Mouse (Mus musculus) intestine, embryonic 15.5 days (tissue): ENCODE results near the gene Slc41a2. TPM values are rescaled to one million over a fixed set of nuclear protein-coding genes. Genes with fewer than 3 reads are reported as not detected.

Experiments
- ATAC-seq: fragments of 200-750 bp; cut with Nextera tagmentation; 2 replicates; pipeline ENCODE4 v1.8.0; 2017; ENCODE audit warnings: moderate TSS enrichment, moderate library complexity
- H3K27ac ChIP-seq: fragments of 300-500 bp; sonication (generic); 2 replicates; pipeline ENCODE4 v1.5.1; 2015; ENCODE audit warnings: mild to moderate bottlenecking, inconsistent platforms
- H3K27me3 ChIP-seq: fragments of 300-500 bp; sonication (generic); replicated peaks from 2 replicates; pipeline ENCODE4 v1.6.1; 2015; ENCODE audit warnings: inconsistent platforms
- H3K36me3 ChIP-seq: fragments of 300-500 bp; sonication (generic); 2 replicates; pipeline ENCODE4 v1.6.1; 2015; ENCODE audit warnings: inconsistent platforms
- H3K4me1 ChIP-seq: fragments of 300-500 bp; sonication (generic); replicated peaks from 2 replicates; pipeline ENCODE4 v1.6.1; 2015; ENCODE audit warnings: inconsistent platforms
- H3K4me2 ChIP-seq: fragments of 300-500 bp; sonication (generic); replicated peaks from 2 replicates; pipeline ENCODE4 v1.6.1; 2015; ENCODE audit warnings: mild to moderate bottlenecking, inconsistent platforms
- H3K4me3 ChIP-seq: fragments of 300-500 bp; sonication (generic); replicated peaks from 2 replicates; pipeline ENCODE4 v1.5.1; 2015; ENCODE audit warnings: inconsistent platforms
- H3K9ac ChIP-seq: fragments of 300-500 bp; sonication (generic); 2 replicates; pipeline ENCODE4 v1.6.1; 2015; ENCODE audit warnings: inconsistent platforms
- H3K9me3 ChIP-seq: fragments of 300-500 bp; sonication (generic); 2 replicates; pipeline ENCODE4 v1.6.1; 2016; ENCODE audit warnings: inconsistent platforms
- WGBS: fragments of 180-500 bp; shearing (Covaris S2); methylation state at CpG from one replicate; pipeline ENCODE4 v1.1.7; 2015; 5-methylcytosine and 5-hydroxymethylcytosine counted together
- polyA plus RNA-seq: library from polyadenylated mRNA; unstranded; fragments of >200 nt; fragmentation: Nextera tagmentation; extraction: Ambion mirVana; gene quantifications from 2 replicates; pipeline ENCODE4 v1.2.1, GENCODE M21; 2015

Gene Slc41a2
- polyA plus RNA-seq, 1 experiment from 2014 or later: 0.73 TPM

DNA sequence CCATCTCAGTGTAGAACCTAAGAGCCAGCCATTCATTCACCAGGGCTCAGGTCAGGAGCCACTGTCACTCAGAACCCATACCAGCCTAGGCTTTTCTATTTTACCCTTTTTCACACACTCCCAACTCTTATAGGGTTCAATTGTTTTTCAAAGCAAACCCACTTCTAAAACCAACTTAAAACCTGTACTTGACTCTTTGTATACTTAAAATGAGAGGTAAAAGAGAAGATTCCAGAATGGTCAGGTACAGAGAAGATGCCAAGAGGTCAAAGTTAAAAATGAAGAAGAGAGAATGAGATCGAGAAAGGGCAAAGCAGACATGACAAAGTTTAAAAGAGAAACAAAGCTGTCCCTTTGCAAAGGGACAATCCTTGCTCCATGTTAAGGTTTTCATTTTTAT is 11.8 kb downstream of the Slc41a2 start:
- Histone ChIP-seq H3K4me3 (no peak overlapping the region), H3K9ac (no peak overlapping the region), H3K27ac (no peak overlapping the region), H3K4me1 (no peaks in the 10 kb centered on the region), H3K36me3 (no peaks in the 10 kb centered on the region), H3K4me2 (no peak overlapping the region), H3K9me3 (no peaks in the 10 kb centered on the region), H3K27me3 (no peaks in the 10 kb centered on the region)
- no peak for ATAC-seq
- WGBS: 90% methylated on average over 1 of the region's 1 CpGs

DNA sequence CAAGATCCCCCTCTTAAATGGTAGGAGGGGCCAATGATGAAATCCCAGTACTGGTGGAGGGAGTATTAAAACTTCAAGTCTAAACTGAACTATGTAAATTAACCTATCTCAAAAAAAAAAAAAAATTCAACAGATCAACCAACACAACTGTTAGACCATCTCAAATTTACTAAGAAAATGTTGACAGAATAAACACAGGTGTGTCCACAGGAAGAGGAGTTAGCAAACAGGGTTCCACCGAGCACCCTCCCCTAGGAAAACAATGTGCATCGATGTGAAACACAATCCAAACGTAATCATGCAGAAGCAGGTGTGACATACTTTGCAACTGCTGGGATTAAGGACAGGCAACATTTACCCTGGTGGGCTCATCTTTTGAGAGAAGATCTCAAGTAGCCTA is 12.8 kb downstream of the Slc41a2 start:
- H3K4me1 ChIP-seq: no peaks in the 10 kb centered on the region
- WGBS: 65% methylated on average over 3 of the region's 3 CpGs

DNA sequence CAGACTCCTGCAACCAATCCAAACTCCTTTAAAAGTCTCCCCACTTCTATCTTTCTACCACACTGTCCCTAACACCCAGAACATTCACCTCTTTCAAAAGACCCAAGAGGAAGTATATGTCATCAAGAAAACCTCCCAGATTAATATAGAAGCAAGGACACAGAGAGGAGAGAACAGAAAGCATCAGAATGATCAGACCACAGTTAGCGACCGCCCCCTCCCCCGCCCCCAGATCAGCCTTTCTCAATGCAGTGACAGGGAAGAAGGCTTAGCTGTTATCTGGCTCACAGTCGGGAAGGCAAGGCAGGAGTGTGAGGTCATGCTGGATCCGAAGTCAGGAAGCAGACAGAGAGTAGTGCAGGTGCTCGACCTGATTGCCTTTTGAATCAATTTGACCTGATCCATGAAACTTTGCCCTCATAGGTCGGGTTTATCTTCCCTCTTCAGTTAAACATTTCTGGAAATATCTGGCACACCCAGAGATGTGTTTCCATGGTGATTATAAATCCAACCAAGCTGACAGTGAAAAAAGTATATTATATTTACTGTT is 15.1 kb downstream of the Slc41a2 start:
- 37% methylated on average over 7 of the region's 7 CpGs for WGBS
- ATAC-seq: peak; percentile 74
- H3K4me3 ChIP-seq: no peak overlapping the region

More for the DNA sequence above, 12.8 kb downstream of the Slc41a2 start:
- Histone ChIP-seq H3K36me3 (no peaks in the 10 kb centered on the region), H3K9me3 (no peaks in the 10 kb centered on the region), H3K4me2 (no peak overlapping the region), H3K9ac (no peak overlapping the region), H3K27me3 (no peaks in the 10 kb centered on the region), H3K27ac (no peak overlapping the region), H3K4me3 (no peak overlapping the region)
- ATAC-seq: no peak

DNA sequence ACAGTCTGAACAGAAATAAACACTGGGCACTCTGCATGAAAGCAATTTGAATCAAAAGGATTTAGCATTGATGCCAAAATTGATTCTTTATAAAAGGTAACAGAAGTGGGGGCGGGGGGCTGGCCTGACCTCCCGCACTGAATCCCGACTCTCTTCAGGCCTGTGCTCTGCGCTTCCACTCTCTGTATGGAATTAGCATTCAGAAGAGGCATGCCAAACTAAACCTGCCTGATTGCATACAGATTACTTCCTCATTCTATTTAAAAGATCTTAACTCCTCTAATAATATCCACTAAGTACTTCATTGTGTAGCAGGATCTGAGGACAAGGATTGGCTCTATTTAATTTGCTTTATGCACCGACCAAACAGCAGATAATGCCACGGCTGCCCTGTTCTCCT is 16.2 kb downstream of the Slc41a2 start:
- H3K27me3 ChIP-seq: no peaks in the 10 kb centered on the region
- H3K4me3 ChIP-seq: no peak overlapping the region
- WGBS: 81% methylated on average over 6 of the region's 6 CpGs
- H3K27ac ChIP-seq: no peak overlapping the region
- no peak for ATAC-seq
- no peaks in the 10 kb centered on the region for H3K36me3 ChIP-seq
- H3K4me2 ChIP-seq: no peak overlapping the region
- H3K9ac ChIP-seq: no peak overlapping the region
- H3K9me3 ChIP-seq: no peaks in the 10 kb centered on the region
- no peaks in the 10 kb centered on the region for H3K4me1 ChIP-seq

More for the DNA sequence above, 15.1 kb downstream of the Slc41a2 start:
- H3K9me3 ChIP-seq: no peaks in the 10 kb centered on the region
- H3K27ac ChIP-seq: no peak overlapping the region
- H3K27me3 ChIP-seq: no peaks in the 10 kb centered on the region
- H3K4me1 ChIP-seq: no peaks in the 10 kb centered on the region
- H3K4me2 ChIP-seq: no peak overlapping the region
- no peaks in the 10 kb centered on the region for H3K36me3 ChIP-seq
- H3K9ac ChIP-seq: no peak overlapping the region

DNA sequence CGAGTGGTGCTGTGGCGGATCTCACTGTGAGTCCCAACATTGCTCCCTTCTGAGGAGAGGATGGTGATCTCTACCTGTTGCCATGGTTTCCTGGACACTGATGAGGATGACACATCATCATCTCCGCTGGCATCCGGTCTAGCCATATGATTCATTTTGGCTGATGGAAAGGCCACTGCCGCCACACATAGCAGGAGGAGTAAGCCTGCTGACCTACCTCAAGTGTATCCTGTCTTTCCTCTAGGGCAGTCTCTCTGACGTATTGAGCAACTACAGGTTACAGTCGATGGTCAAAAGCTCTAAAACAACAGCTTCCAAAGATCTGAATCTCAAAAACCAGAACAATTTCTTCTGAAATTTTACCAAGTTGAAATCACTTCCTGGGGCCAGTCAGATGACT is 16.8 kb downstream of the Slc41a2 start:
- 92% methylated on average over 7 of the region's 7 CpGs for WGBS

DNA sequence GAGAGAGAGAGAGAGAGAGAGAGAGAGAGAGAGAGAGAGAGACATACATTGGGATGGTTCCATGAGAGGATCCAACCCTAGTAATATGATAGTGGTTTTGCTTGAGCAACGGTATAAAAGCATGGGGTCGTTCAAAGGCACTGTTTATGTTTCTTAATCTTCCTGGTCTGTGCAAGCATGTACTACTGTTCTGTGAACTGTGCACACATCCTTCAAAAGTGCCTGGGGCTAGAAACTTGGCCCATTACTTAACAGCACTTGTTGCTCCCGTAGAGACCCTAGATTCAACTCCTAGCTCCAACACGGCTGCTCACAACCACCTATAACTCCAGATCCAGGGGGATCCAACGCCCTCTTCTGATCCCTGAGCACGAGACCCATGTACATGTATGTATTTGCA is 17.3 kb downstream of the Slc41a2 start:
- H3K4me1 ChIP-seq: no peaks in the 10 kb centered on the region

More for the DNA sequence above, 16.8 kb downstream of the Slc41a2 start:
- Histone ChIP-seq H3K9me3 (no peaks in the 10 kb centered on the region), H3K4me2 (no peak overlapping the region), H3K27ac (no peak overlapping the region), H3K27me3 (no peaks in the 10 kb centered on the region), H3K9ac (no peak overlapping the region), H3K4me3 (no peak overlapping the region), H3K4me1 (no peaks in the 10 kb centered on the region), H3K36me3 (no peaks in the 10 kb centered on the region)
- ATAC-seq: no peak

DNA sequence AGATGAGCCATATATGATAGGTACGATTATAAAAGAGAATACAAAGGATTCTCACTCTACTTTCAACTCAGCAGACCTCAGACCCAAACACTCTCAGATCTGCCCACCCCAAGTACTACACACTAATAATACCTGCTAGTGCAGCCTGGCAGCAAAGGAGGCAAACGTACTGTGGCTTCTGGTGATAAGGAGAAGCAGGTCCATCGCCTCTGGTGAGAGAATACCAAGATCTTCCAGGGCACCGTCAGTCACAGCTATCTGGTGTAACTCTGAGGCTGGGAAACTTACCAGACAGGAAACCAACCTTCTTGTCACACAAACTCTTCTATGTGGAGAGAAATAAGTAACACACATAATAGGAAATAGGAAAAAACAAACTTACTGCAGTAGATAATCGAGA is 24.6 kb downstream of the Slc41a2 start:
- no peaks in the 10 kb centered on the region for H3K27me3 ChIP-seq
- H3K4me1 ChIP-seq: no peaks in the 10 kb centered on the region
- no peak overlapping the region for H3K4me2 ChIP-seq
- no peak overlapping the region for H3K9ac ChIP-seq
- H3K36me3 ChIP-seq: no peaks in the 10 kb centered on the region
- ATAC-seq: no peak
- no peaks in the 10 kb centered on the region for H3K9me3 ChIP-seq
- H3K27ac ChIP-seq: no peak overlapping the region
- 73% methylated on average over 5 of the region's 5 CpGs for WGBS
- H3K4me3 ChIP-seq: no peak overlapping the region

More for the DNA sequence above, 17.3 kb downstream of the Slc41a2 start:
- H3K4me2 ChIP-seq: no peak overlapping the region
- WGBS: 68% methylated on average over 6 of the region's 6 CpGs
- no peaks in the 10 kb centered on the region for H3K9me3 ChIP-seq
- no peak overlapping the region for H3K4me3 ChIP-seq
- ATAC-seq: no peak
- no peaks in the 10 kb centered on the region for H3K27me3 ChIP-seq
- H3K9ac ChIP-seq: no peak overlapping the region
- no peak overlapping the region for H3K27ac ChIP-seq
- H3K36me3 ChIP-seq: no peaks in the 10 kb centered on the region

DNA sequence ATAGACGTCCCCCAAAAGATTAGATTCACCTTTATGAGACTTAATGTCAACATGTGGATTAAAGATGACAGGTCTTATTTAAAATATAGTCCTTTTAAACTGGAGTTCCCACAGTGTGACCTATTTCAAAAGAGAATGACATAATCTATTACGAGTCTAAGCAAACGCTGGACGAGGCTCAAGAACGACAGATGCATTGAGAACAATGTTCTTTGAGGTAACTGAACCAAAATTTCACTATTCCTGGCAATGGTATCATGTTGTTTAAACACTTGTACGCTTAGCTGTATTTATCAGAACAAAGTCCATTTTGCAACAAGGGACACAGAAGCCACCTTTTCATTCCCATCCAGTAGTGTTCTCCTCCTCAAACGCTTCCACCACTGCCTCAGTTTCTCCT is 27.3 kb downstream of the Slc41a2 start:
- H3K27ac ChIP-seq: no peak overlapping the region
- no peak overlapping the region for H3K4me2 ChIP-seq
- no peaks in the 10 kb centered on the region for H3K27me3 ChIP-seq
- ATAC-seq: no peak
- H3K9ac ChIP-seq: no peak overlapping the region
- H3K4me3 ChIP-seq: no peak overlapping the region
- WGBS: 68% methylated on average over 7 of the region's 7 CpGs
- no peaks in the 10 kb centered on the region for H3K36me3 ChIP-seq
- H3K9me3 ChIP-seq: no peaks in the 10 kb centered on the region
- no peaks in the 10 kb centered on the region for H3K4me1 ChIP-seq

DNA sequence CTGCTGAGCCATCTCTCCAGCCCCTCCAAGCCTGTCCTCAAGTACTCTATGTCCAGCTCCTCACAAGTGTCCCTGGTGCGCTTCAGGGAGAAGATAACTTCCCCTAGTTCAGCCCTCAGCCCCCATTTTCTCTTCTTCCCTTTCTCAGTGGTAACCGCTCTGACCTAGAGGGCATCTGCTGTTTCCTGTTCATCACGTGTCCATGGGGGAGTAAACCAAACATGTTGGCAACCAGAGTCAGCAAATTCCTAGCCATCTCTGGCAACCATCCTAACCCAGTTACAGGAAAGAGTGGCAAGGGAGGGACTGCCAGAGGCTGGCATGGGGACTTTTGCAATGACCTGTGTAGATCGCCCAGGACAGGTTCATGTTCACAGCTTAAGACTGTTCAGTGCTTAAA is 36.0 kb downstream of the Slc41a2 start:
- H3K4me1 ChIP-seq: no peaks in the 10 kb centered on the region
- H3K9me3 ChIP-seq: no peaks in the 10 kb centered on the region
- no peak for ATAC-seq
- no peaks in the 10 kb centered on the region for H3K27me3 ChIP-seq
- H3K4me3 ChIP-seq: no peak overlapping the region
- H3K9ac ChIP-seq: no peak overlapping the region
- H3K27ac ChIP-seq: no peak overlapping the region
- 64% methylated on average over 4 of the region's 4 CpGs for WGBS
- H3K36me3 ChIP-seq: no peaks in the 10 kb centered on the region
- no peak overlapping the region for H3K4me2 ChIP-seq

DNA sequence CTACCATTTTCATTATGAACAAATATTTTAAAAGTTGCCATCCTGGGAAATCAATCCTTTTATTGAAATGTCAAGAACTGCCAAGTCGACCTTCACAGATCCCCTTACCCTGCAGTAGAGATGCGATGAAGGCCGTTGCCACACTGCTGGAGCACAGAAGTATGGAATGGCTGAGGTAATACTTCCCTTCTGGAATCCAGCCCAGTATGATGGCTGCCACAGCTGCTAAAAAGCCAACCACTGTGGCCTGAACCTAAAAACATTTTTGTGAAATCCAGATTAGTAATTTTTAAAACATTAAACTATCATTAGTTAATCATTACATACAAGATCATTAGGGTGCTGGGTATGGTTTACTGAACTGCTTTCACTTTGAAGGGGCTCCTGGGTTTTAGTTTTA is 36.6 kb downstream of the Slc41a2 start:
- no peaks in the 10 kb centered on the region for H3K36me3 ChIP-seq
- H3K4me1 ChIP-seq: no peaks in the 10 kb centered on the region
- H3K9me3 ChIP-seq: no peaks in the 10 kb centered on the region
- H3K4me2 ChIP-seq: no peak overlapping the region
- H3K27me3 ChIP-seq: no peaks in the 10 kb centered on the region
- WGBS: 62% methylated on average over 3 of the region's 3 CpGs
- no peak overlapping the region for H3K9ac ChIP-seq
- no peak for ATAC-seq
- no peak overlapping the region for H3K4me3 ChIP-seq
- no peak overlapping the region for H3K27ac ChIP-seq

DNA sequence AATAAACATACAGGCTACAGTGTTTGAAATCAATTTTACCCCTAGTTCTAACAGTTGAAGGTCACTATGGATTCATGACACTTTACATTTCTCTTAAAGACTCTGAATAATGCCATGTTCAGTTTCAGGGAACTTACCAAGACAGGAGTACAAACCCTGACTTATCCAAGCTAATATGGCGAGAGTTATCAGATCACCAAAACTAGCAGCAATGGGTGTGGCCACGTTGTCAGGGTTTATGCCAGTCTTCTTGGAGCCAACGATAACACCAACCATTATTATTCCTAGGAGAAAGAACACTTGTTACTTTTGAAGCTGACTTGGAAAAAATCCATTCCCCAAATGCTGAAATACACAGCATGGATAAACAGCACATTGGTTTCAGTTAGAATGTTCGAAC is 40.7 kb downstream of the Slc41a2 start:
- no peaks in the 10 kb centered on the region for H3K9me3 ChIP-seq
- H3K27ac ChIP-seq: no peak overlapping the region
- H3K27me3 ChIP-seq: no peaks in the 10 kb centered on the region
- no peak overlapping the region for H3K4me2 ChIP-seq
- no peaks in the 10 kb centered on the region for H3K4me1 ChIP-seq
- no peaks in the 10 kb centered on the region for H3K36me3 ChIP-seq
- H3K9ac ChIP-seq: no peak overlapping the region
- no peak overlapping the region for H3K4me3 ChIP-seq
- ATAC-seq: no peak
- 65% methylated on average over 4 of the region's 4 CpGs for WGBS

DNA sequence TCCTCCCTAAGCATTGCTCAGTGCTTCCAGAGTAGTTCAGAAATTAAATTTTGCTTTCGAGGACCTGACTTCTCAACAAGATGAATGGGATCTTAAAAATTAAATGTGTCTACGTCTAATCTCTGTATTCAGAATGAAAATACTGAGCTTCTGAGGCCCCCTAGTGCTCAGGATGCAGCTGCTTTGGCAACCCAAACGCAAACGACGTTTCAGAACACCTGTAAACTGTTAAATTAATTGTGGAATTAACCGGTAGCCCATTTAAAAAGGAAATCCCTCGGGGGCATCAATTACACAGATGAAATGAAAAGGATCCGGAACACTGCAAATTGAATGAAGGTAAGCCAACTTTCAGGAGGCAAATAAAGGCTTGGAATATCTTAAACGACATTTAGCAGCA is 42.9 kb downstream of the Slc41a2 start:
- H3K9me3 ChIP-seq: no peaks in the 10 kb centered on the region

DNA sequence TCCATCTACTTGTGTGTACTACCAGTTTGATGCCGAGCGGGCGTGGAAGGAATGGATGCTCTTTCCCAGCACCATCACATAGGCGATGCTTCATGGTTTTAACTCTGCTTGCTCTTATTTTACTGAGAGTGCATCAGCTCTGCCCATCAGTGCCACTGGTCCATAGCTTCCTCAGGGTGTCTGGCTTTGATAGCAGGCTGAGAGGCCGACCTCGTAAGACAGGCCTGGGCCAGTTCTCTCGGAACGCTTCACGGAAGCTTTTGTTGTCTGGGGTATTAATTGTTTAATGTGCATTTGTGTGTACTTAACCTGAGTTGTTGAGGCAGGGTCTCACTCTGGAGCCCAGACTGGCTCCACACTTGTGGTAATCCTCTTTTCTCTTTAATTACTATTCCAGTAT is 44.3 kb downstream of the Slc41a2 start:
- no peaks in the 10 kb centered on the region for H3K27me3 ChIP-seq
- H3K27ac ChIP-seq: no peak overlapping the region
- H3K4me2 ChIP-seq: no peak overlapping the region
- H3K36me3 ChIP-seq: no peaks in the 10 kb centered on the region
- no peak for ATAC-seq
- H3K4me1 ChIP-seq: no peaks in the 10 kb centered on the region
- WGBS: 85% methylated on average over 9 of the region's 9 CpGs
- no peaks in the 10 kb centered on the region for H3K9me3 ChIP-seq
- H3K4me3 ChIP-seq: no peak overlapping the region
- no peak overlapping the region for H3K9ac ChIP-seq

More for the DNA sequence above, 42.9 kb downstream of the Slc41a2 start:
- no peak for ATAC-seq
- Histone ChIP-seq H3K36me3 (no peaks in the 10 kb centered on the region), H3K4me3 (no peak overlapping the region), H3K4me1 (no peaks in the 10 kb centered on the region), H3K27me3 (no peaks in the 10 kb centered on the region), H3K4me2 (no peak overlapping the region), H3K9ac (no peak overlapping the region), H3K27ac (no peak overlapping the region)
- WGBS: 50% methylated on average over 9 of the region's 9 CpGs
